Mouse (Mus musculus): Measurements from ENCODE around the gene Dusp19. TPM values are rescaled to one million over a fixed set of nuclear protein-coding genes. Genes with fewer than 3 reads are reported as not detected.
A peak's percentile ranks its signal among the peaks of the same experiment; 100 is the strongest.

Gene Dusp19
- polyA plus RNA-seq (2015; fragmentation: Nextera tagmentation; extraction: Ambion mirVana), result 14.3 TPM in 2 replicates

DNA sequence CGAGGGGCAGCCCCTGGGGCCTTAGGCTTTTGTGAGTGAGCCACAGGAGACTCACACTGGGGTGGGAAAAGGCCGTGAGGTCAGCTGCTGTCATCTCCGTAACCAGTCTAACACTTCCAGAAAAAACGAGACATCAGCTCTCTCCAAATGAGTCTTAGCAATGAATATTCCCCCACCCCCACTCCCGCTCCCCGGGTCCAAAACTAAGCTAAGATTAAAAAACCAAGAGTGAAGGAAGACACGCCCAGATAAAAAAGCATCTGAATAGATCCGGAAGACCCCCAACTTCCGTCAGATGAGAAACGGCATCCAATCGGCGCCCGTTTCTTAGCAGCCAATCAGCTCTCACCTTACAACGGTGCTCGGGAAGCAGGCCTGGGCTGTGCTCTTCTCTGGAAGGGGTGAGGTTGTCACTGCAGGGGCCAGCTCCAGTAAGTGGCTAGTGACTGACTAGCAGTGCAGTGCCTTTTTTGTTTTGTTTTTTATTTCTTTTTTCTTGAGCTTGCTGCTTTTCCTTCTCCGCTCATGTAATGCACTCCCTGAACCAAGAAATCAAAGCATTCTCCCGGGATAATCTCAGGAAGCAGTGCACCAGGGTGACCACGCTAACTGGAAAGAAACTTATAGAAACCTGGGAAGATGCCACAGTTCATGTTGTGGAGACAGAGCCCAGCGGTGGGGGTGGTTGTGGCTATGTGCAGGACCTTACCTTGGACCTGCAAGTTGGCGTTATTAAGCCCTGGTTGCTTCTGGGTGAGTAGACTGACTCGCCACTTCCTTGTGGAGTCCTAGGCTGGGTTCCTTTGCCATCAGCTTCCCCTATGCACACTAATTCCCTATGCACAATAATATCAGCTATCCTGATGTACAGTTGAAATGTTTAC, at the start of gene Dusp19, which contains the start of gene Nup35:
Gene Dusp19, plus strand, starts transcription at position 192 of the 884 bp plus-strand sequence.
Gene Nup35, plus strand, starts transcription at position 383 of the 884 bp plus-strand sequence.
- Histone ChIP-seq H3K4me1 (ENCODE audit: insufficient read depth, low read length) (peaks cover 5% of the 10 kb centered on the region; the same call in 1 of the 2 replicates), H3K4me3 (ENCODE audit: low read length) (peak within 1 kb of the TSS; percentile 78), H3K9me3 (ENCODE audit: low read length) (no peaks in the 10 kb centered on the region), H3K27ac (ENCODE audit: low read length) (peak within 1 kb of the TSS; percentile 63), H3K9ac (replicated peaks; ENCODE audit: low read length) (peak within 1 kb of the TSS; percentile 84), H3K27me3 (ENCODE audit: insufficient read depth, low read length) (no peaks in the 10 kb centered on the region), H3K36me3 (ENCODE audit: insufficient read depth, low read length) (0 out of 2 replicates have a peak, but pooled peaks cover 2% of the 10 kb centered on the region), H3K4me2 (replicated peaks; ENCODE audit: low read depth, low read length) (peak within 1 kb of the TSS; percentile 77)
- WGBS, result under 1% methylated on average over 21 of the region's 21 CpGs
- peak; percentile 100 for ATAC-seq (ENCODE audit: low FRiP score, low TSS enrichment)

- no peak for ATAC-seq (ENCODE audit: low FRiP score, low TSS enrichment)
- 84% methylated on average over 4 of the region's 4 CpGs for WGBS
Observed at GRCm38 (mm10) chr2:80567411-80567810, 49.4 kb upstream of the Dusp19 start.

DNA sequence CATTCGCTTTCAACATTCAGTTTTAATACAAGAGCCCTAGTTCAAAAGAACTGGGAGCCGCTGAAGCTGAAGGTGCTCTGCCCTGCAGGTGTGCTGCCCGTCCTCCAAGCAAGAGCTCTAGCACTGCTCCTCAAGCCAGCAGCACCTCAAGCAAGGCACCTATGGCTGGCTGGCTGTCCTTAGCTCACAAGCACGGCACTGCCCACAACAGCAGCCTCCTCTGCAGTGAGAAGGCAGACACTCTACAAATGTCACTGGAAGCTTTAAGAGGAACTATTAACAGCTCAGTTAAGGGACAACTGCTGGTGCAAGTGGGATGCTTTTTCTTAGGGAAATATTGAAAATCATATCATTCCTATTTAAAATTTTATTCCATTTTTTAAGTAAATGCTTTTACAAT, 46.2 kb upstream of the Dusp19 start:
- Histone ChIP-seq H3K9me3 (ENCODE audit: low read length) (no peaks in the 10 kb centered on the region), H3K4me1 (ENCODE audit: insufficient read depth, low read length) (no peaks in the 10 kb centered on the region), H3K27ac (ENCODE audit: low read length) (no peak overlapping the region), H3K27me3 (ENCODE audit: insufficient read depth, low read length) (no peaks in the 10 kb centered on the region), H3K36me3 (ENCODE audit: insufficient read depth, low read length) (no peaks in the 10 kb centered on the region), H3K4me3 (ENCODE audit: low read length) (no peak overlapping the region), H3K9ac (replicated peaks; ENCODE audit: low read length) (no peak overlapping the region), H3K4me2 (replicated peaks; ENCODE audit: low read depth, low read length) (no peak overlapping the region)
- no peak for ATAC-seq (ENCODE audit: low FRiP score, low TSS enrichment)
- WGBS, result 64% methylated on average over 4 of the region's 4 CpGs

More at GRCm38 (mm10) chr2:80567411-80567810, 49.4 kb upstream of the Dusp19 start:
- Histone ChIP-seq H3K4me1 (ENCODE audit: insufficient read depth, low read length) (no peaks in the 10 kb centered on the region), H3K27me3 (ENCODE audit: insufficient read depth, low read length) (no peaks in the 10 kb centered on the region), H3K27ac (ENCODE audit: low read length) (no peak overlapping the region), H3K4me2 (replicated peaks; ENCODE audit: low read depth, low read length) (no peak overlapping the region), H3K36me3 (ENCODE audit: insufficient read depth, low read length) (no peaks in the 10 kb centered on the region), H3K9me3 (ENCODE audit: low read length) (no peaks in the 10 kb centered on the region), H3K9ac (replicated peaks; ENCODE audit: low read length) (no peak overlapping the region), H3K4me3 (ENCODE audit: low read length) (no peak overlapping the region)

DNA sequence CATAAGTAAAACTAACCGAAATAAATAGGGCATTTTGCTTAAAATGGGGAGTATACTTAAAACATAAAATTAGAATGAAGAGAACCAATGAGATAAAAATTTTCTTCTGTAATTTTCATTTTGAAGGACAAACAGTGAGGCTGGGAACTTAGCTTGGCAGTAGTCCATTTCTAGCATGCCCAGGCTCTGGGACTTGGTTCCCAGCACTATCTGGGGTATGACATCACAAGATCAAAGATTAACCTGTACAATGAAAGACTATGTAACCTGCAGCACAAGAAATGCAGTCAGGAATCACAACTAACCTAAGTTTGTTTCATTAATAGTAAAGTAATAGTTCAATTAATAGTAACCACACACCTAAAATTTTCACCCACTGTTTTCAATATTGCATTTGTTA, 39.6 kb upstream of the Dusp19 start:
- H3K9ac ChIP-seq (replicated peaks; ENCODE audit: low read length), result no peak overlapping the region
- no peaks in the 10 kb centered on the region for H3K9me3 ChIP-seq (ENCODE audit: low read length)
- no peaks in the 10 kb centered on the region for H3K36me3 ChIP-seq (ENCODE audit: insufficient read depth, low read length)
- H3K4me3 ChIP-seq (ENCODE audit: low read length), result no peak overlapping the region
- no peak overlapping the region for H3K27ac ChIP-seq (ENCODE audit: low read length)
- H3K4me2 ChIP-seq (replicated peaks; ENCODE audit: low read depth, low read length), result no peak overlapping the region
- ATAC-seq (ENCODE audit: low FRiP score, low TSS enrichment), result no peak
- H3K4me1 ChIP-seq (ENCODE audit: insufficient read depth, low read length), result peaks cover 12% of the 10 kb centered on the region
- no peaks in the 10 kb centered on the region for H3K27me3 ChIP-seq (ENCODE audit: insufficient read depth, low read length)
- WGBS, result 91% methylated on average over 1 of the region's 1 CpGs

DNA sequence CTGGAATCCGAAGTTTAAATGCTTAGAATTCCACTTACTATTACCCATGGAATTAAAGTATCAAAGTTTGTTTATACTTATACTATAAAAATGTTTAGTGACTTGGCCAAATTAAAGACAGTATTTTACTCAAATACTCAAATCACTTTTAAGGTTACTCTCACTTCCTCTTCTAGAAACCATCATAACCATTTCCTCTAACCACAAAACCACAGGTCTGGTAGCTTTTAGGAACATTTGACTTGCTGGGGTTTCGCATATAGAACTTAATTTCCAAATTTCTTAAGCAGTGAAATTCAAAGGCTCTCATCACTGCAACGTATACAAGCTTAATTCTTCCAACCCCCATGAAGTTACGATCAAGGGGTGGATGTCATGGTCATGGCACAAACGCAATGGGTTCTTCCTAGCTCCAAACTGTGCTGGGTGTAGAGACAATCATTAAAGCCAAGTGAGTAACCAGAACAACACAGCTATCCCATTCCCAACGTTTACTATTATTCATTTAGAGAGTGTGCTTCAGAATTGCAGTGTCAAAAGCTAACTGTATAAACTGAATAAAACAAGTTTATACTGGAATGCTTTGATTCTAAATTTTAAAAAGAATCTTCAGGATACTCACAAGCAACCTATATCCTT, 37.5 kb upstream of the Dusp19 start:
- Histone ChIP-seq H3K9ac (replicated peaks; ENCODE audit: low read length) (0 out of 2 replicates have a peak overlapping the region, but pooled peaks have one; percentile 35), H3K4me2 (replicated peaks; ENCODE audit: low read depth, low read length) (peak overlapping the region; percentile 70), H3K9me3 (ENCODE audit: low read length) (no peaks in the 10 kb centered on the region; the same call in 1 of the 2 replicates), H3K4me1 (ENCODE audit: insufficient read depth, low read length) (peaks cover 12% of the 10 kb centered on the region), H3K27me3 (ENCODE audit: insufficient read depth, low read length) (no peaks in the 10 kb centered on the region), H3K27ac (ENCODE audit: low read length) (no peak overlapping the region; the same call in 1 of the 2 replicates), H3K4me3 (ENCODE audit: low read length) (peak overlapping the region; percentile 37), H3K36me3 (ENCODE audit: insufficient read depth, low read length) (no peaks in the 10 kb centered on the region)
- 29% methylated on average over 6 of the region's 6 CpGs for WGBS
- ATAC-seq (ENCODE audit: low FRiP score, low TSS enrichment), result no peak

- Histone ChIP-seq H3K4me2 (replicated peaks; ENCODE audit: low read depth, low read length) (peak overlapping the region; percentile 70), H3K27me3 (ENCODE audit: insufficient read depth, low read length) (no peaks in the 10 kb centered on the region), H3K36me3 (ENCODE audit: insufficient read depth, low read length) (no peaks in the 10 kb centered on the region), H3K9ac (replicated peaks; ENCODE audit: low read length) (peak overlapping the region; percentile 99), H3K4me1 (ENCODE audit: insufficient read depth, low read length) (peaks cover 12% of the 10 kb centered on the region), H3K9me3 (ENCODE audit: low read length) (no peaks in the 10 kb centered on the region; the same call in 1 of the 2 replicates), H3K4me3 (ENCODE audit: low read length) (peak overlapping the region; percentile 94), H3K27ac (ENCODE audit: low read length) (peak overlapping the region; percentile 98)
- peak; percentile 76 for ATAC-seq (ENCODE audit: low FRiP score, low TSS enrichment)
- WGBS, result under 1% methylated on average over 53 of the region's 65 CpGs
Observed at GRCm38 (mm10) chr2:80580311-80580961, 36.4 kb upstream of the Dusp19 start.

DNA sequence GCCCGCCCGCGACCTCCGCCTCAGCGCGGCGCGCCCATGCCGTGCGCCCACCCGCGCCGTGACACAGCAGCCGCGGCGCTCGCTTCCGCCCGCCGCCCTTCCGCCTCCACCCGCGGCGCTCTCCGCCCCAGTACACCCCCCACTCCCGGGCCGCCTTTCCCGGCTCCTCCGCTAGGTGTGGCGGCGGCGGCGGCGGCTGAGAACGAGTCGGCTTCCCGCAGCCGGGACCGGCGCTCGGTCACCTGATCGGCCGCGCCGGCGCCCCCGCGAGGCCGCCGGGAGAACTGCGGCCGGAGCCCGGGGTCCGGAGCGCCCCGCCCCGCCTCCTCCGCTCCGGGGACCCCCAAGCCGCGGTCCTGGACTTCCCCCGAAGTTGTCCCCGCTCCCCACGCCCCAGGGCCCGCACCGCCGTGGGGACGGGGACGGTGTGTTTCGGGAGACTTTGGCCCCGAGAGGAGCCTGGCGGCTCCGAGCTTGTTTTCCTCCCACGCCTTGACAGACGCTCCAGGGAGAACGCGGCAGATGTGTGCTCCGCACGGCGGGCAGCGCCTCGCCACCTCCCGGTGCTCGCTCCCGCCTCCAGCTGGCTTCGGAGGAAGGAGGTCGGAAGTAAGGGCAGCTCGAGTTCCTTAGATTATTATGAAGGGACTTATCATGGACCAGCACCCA, 35.7 kb upstream of the Dusp19 start, which contains the start of gene Nckap1:
Gene Nckap1, minus strand, starts transcription at position 338 of the 669 bp plus-strand sequence.
- Histone ChIP-seq H3K9ac (replicated peaks; ENCODE audit: low read length) (peak within 1 kb of the TSS; percentile 99), H3K27me3 (ENCODE audit: insufficient read depth, low read length) (no peaks in the 10 kb centered on the region), H3K4me1 (ENCODE audit: insufficient read depth, low read length) (peaks cover 10% of the 10 kb centered on the region), H3K9me3 (ENCODE audit: low read length) (no peaks in the 10 kb centered on the region; the same call in 1 of the 2 replicates), H3K4me2 (replicated peaks; ENCODE audit: low read depth, low read length) (peak within 1 kb of the TSS; percentile 70), H3K27ac (ENCODE audit: low read length) (peak within 1 kb of the TSS; percentile 98), H3K4me3 (ENCODE audit: low read length) (peak within 1 kb of the TSS; percentile 94), H3K36me3 (ENCODE audit: insufficient read depth, low read length) (no peaks in the 10 kb centered on the region)
- 0% methylated on average over 48 of the region's 88 CpGs for WGBS
- ATAC-seq (ENCODE audit: low FRiP score, low TSS enrichment), result peak; percentile 94

DNA sequence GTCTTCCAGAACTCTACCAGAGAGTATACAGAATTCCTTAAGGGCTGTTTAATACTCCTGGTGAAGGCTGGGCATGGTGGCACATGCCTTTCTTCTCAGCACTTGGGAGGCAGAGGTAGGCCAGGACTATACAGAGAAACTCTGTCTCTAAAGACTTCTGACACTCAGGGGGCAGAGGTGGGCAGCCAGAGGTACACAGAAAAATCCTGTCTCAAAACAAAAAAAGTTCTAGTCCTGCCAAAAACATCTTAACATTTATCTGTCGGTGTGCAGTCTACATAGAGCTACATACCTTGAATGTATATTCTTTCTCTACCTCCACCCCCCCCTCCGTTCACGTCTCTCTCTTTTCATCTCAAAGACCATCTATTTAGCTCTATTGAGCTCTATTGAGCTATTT, 34.5 kb upstream of the Dusp19 start:
- no peak for ATAC-seq (ENCODE audit: low FRiP score, low TSS enrichment)
- Histone ChIP-seq H3K4me3 (ENCODE audit: low read length) (no peak overlapping the region), H3K27ac (ENCODE audit: low read length) (no peak overlapping the region), H3K9me3 (ENCODE audit: low read length) (no peaks in the 10 kb centered on the region; the same call in 1 of the 2 replicates), H3K36me3 (ENCODE audit: insufficient read depth, low read length) (no peaks in the 10 kb centered on the region), H3K9ac (replicated peaks; ENCODE audit: low read length) (no peak overlapping the region), H3K4me2 (replicated peaks; ENCODE audit: low read depth, low read length) (no peak overlapping the region), H3K4me1 (ENCODE audit: insufficient read depth, low read length) (peaks cover 10% of the 10 kb centered on the region), H3K27me3 (ENCODE audit: insufficient read depth, low read length) (no peaks in the 10 kb centered on the region)
- WGBS, result 87% methylated on average over 3 of the region's 3 CpGs

All from kidney, embryonic 16.5 days (tissue).